Mouse (Mus musculus): ENCODE data around the gene Mief2. TPM values are rescaled to one million over a fixed set of nuclear protein-coding genes. Genes with fewer than 3 reads are reported as not detected.

Gene Mief2
- polyA plus RNA-seq, 1 experiment: 23.7 TPM

- Histone ChIP-seq H3K27ac (ENCODE audit: insufficient read depth, low read length) (no peak overlapping the region), H3K4me1 (ENCODE audit: control insufficient read depth, insufficient read depth, low read length) (peaks cover 2% of the 10 kb centered on the region), H3K4me3 (ENCODE audit: insufficient read depth, low read length) (no peak overlapping the region)
- no peak for TF ChIP-seq POLR2A (IDR thresholded peaks at IDR 0.05; ENCODE audit: extremely low read depth, insufficient read depth, low read length)
- TF ChIP-seq CTCF (IDR thresholded peaks at IDR 0.05; ENCODE audit: extremely low read depth, insufficient read depth, low read length): no peak
Measured at GRCm38 (mm10) chr11:60774158-60774689, 46.0 kb downstream of the Mief2 start.

GRCm38 (mm10) chr11:60774841-60775240, 46.6 kb downstream of the Mief2 start:
- peaks cover 7% of the 10 kb centered on the region for H3K4me1 ChIP-seq (ENCODE audit: control insufficient read depth, insufficient read depth, low read length)
- TF ChIP-seq CTCF (IDR thresholded peaks at IDR 0.05; ENCODE audit: extremely low read depth, insufficient read depth, low read length) (no peak), POLR2A (IDR thresholded peaks at IDR 0.05; ENCODE audit: extremely low read depth, insufficient read depth, low read length) (no peak)
- no peak overlapping the region for H3K27ac ChIP-seq (ENCODE audit: insufficient read depth, low read length)
- no peak overlapping the region for H3K4me3 ChIP-seq (ENCODE audit: insufficient read depth, low read length)

- TF ChIP-seq CTCF (IDR thresholded peaks at IDR 0.05; ENCODE audit: extremely low read depth, insufficient read depth, low read length): no peak
- TF ChIP-seq POLR2A (IDR thresholded peaks at IDR 0.05; ENCODE audit: extremely low read depth, insufficient read depth, low read length): no peak
- no peak overlapping the region for H3K4me3 ChIP-seq (ENCODE audit: insufficient read depth, low read length)
Measured at GRCm38 (mm10) chr11:60775578-60775977, 47.4 kb downstream of the Mief2 start.

GRCm38 (mm10) chr11:60776107-60776828, 48.1 kb downstream of the Mief2 start:
- Histone ChIP-seq H3K4me1 (ENCODE audit: control insufficient read depth, insufficient read depth, low read length) (peaks cover 15% of the 10 kb centered on the region), H3K4me3 (ENCODE audit: insufficient read depth, low read length) (peak overlapping the region; percentile 81), H3K27ac (ENCODE audit: insufficient read depth, low read length) (no peak overlapping the region)
- no peak for TF ChIP-seq CTCF (IDR thresholded peaks at IDR 0.05; ENCODE audit: extremely low read depth, insufficient read depth, low read length)
- TF ChIP-seq POLR2A (IDR thresholded peaks at IDR 0.05; ENCODE audit: extremely low read depth, insufficient read depth, low read length): no peak

More at GRCm38 (mm10) chr11:60775578-60775977, 47.4 kb downstream of the Mief2 start:
- Histone ChIP-seq H3K4me1 (ENCODE audit: control insufficient read depth, insufficient read depth, low read length) (peaks cover 13% of the 10 kb centered on the region), H3K27ac (ENCODE audit: insufficient read depth, low read length) (no peak overlapping the region)

GRCm38 (mm10) chr11:60776829-60777740, 48.9 kb downstream of the Mief2 start, which contains the start of the genes Top3a and Smcr8:
Gene Top3a, minus strand, starts transcription at chr11:60777365.
Gene Smcr8, plus strand, starts transcription at chr11:60777524.
- TF ChIP-seq CTCF (IDR thresholded peaks at IDR 0.05; ENCODE audit: extremely low read depth, insufficient read depth, low read length): no peak
- peak; percentile 90 for TF ChIP-seq POLR2A (IDR thresholded peaks at IDR 0.05; ENCODE audit: extremely low read depth, insufficient read depth, low read length)
- no peak within 1 kb of the TSS; the same call in 1 of the 2 replicates for H3K27ac ChIP-seq (ENCODE audit: insufficient read depth, low read length)
- peaks cover 15% of the 10 kb centered on the region for H3K4me1 ChIP-seq (ENCODE audit: control insufficient read depth, insufficient read depth, low read length)
- peak within 1 kb of the TSS; percentile 81 for H3K4me3 ChIP-seq (ENCODE audit: insufficient read depth, low read length)

- Histone ChIP-seq H3K4me1 (ENCODE audit: control insufficient read depth, insufficient read depth, low read length) (peaks cover 19% of the 10 kb centered on the region), H3K4me3 (ENCODE audit: insufficient read depth, low read length) (peak overlapping the region; percentile 81), H3K27ac (ENCODE audit: insufficient read depth, low read length) (no peak overlapping the region; the same call in 1 of the 2 replicates)
- TF ChIP-seq CTCF (IDR thresholded peaks at IDR 0.05; ENCODE audit: extremely low read depth, insufficient read depth, low read length): no peak
- no peak for TF ChIP-seq POLR2A (IDR thresholded peaks at IDR 0.05; ENCODE audit: extremely low read depth, insufficient read depth, low read length)
Measured at GRCm38 (mm10) chr11:60777801-60778370, 49.7 kb downstream of the Mief2 start.

GRCm38 (mm10) chr11:60779673-60780189, 51.5 kb downstream of the Mief2 start:
- Histone ChIP-seq H3K4me1 (ENCODE audit: control insufficient read depth, insufficient read depth, low read length) (peaks cover 19% of the 10 kb centered on the region), H3K4me3 (ENCODE audit: insufficient read depth, low read length) (no peak overlapping the region), H3K27ac (ENCODE audit: insufficient read depth, low read length) (no peak overlapping the region)
- TF ChIP-seq POLR2A (IDR thresholded peaks at IDR 0.05; ENCODE audit: extremely low read depth, insufficient read depth, low read length): no peak
- TF ChIP-seq CTCF (IDR thresholded peaks at IDR 0.05; ENCODE audit: extremely low read depth, insufficient read depth, low read length): no peak

Other genes starting within 250 kb of the Mief2 start
- gene Alkbh5, start 192.0 kb upstream of the Mief2 start, polyA plus RNA-seq (2012; rRNA removed): 21.0 and 21.3 TPM in 2 replicates
- gene Llgl1, start 28.7 kb upstream of the Mief2 start, polyA plus RNA-seq (2012; rRNA removed): 58.3 and 60.4 TPM in 2 replicates
- gene Flii, start 1.1 kb upstream of the Mief2 start, polyA plus RNA-seq (2012; rRNA removed): 115 and 122 TPM in 2 replicates
- gene Top3a, start 49.0 kb downstream of the Mief2 start, polyA plus RNA-seq (2012; rRNA removed): 5.8 TPM in 2 replicates
- gene Smcr8, start 49.1 kb downstream of the Mief2 start, polyA plus RNA-seq (2012; rRNA removed): 12.0 and 12.8 TPM in 2 replicates
- gene Shmt1, start 83.3 kb downstream of the Mief2 start, polyA plus RNA-seq (2012; rRNA removed): 2.5 and 3.5 TPM in 2 replicates
- gene Dhrs7b, start 102.2 kb downstream of the Mief2 start, polyA plus RNA-seq (2012; rRNA removed): 19.1 and 20.6 TPM in 2 replicates
- gene Tmem11, start 150.9 kb downstream of the Mief2 start, polyA plus RNA-seq (2012; rRNA removed): 46.0 and 46.6 TPM in 2 replicates
- 11.3 and 12.4 TPM in 2 replicates for gene Natd1, start 186.4 kb downstream of the Mief2 start, polyA plus RNA-seq (2012; rRNA removed)
- 16.0 and 17.1 TPM in 2 replicates for gene Map2k3, start 203.6 kb downstream of the Mief2 start, polyA plus RNA-seq (2012; rRNA removed)

All from cortical plate, adult 2 months (tissue).